In genomic region chr4:43031237-43031995, GRCm38 (mm10) we compare ENCODE assay signal across 8 mouse cellular contexts. TPM values are rescaled to one million over a fixed set of nuclear protein-coding genes. Genes with fewer than 3 reads are reported as not detected.
A peak's percentile ranks its signal among the peaks of the same experiment; 100 is the strongest.
DNase-seq lines count a peak whose midpoint lies in the region; ATAC-seq and TF ChIP-seq lines count a peak whose summit lies in the region.

Gene Stoml2, minus strand, starts transcription at chr4:43031710.

- peak; percentile 88 for TF ChIP-seq POLR2A in CH12.LX (IDR thresholded peaks at IDR 0.05; ENCODE audit: low read depth, low read length)
- peak; percentile 60 for TF ChIP-seq POLR2A in testis, adult 2 months (IDR thresholded peaks at IDR 0.05; ENCODE audit: control insufficient read depth, low read depth, low read length)

- H3K27ac ChIP-seq in CH12.LX (ENCODE audit: insufficient read depth, low read depth): peak within 1 kb of the TSS; percentile 7; the same call in 1 of the 2 replicates
- peak within 1 kb of the TSS; percentile 95 for H3K27ac ChIP-seq in forebrain, embryonic 12.5 days
- peak within 1 kb of the TSS; percentile 89 for H3K27ac ChIP-seq in heart, postnatal 0 days (ENCODE audit: low read depth)
- peak within 1 kb of the TSS; percentile 88 for H3K27ac ChIP-seq in liver, embryonic 16.5 days (ENCODE audit: low read length)
- H3K27ac ChIP-seq in neural tube, embryonic 13.5 days (replicated peaks): peak within 1 kb of the TSS; percentile 92
- peak within 1 kb of the TSS; percentile 85 for H3K27ac ChIP-seq in testis, adult 2 months (ENCODE audit: control insufficient read depth, insufficient read depth, low read depth, low read length)

- peak in 1 of 2 experiments; percentile 45; a peak in 2 of 4 replicates for TF ChIP-seq CTCF in CH12.LX (conservative IDR thresholded peaks at IDR 0.05 in 1 of 2, IDR thresholded peaks at IDR 0.05 in 1 of 2; ENCODE audit: low read depth in 2 of 2, low read length in 2 of 2)
- peak; percentile 42 for TF ChIP-seq CTCF in heart, postnatal 0 days (IDR thresholded peaks at IDR 0.05; ENCODE audit: low read depth)
- TF ChIP-seq CTCF in testis, adult 2 months (IDR thresholded peaks at IDR 0.05; ENCODE audit: control insufficient read depth, insufficient read depth, insufficient replicate concordance, low read depth, low read length): no peak

- peaks cover 11% of the 10 kb centered on the region for H3K79me2 ChIP-seq in CH12.LX (replicated peaks; ENCODE audit: control insufficient read depth, extremely low read depth, insufficient read depth, poor library complexity, severe bottlenecking)

- peak; percentile 95 for ATAC-seq in forebrain, embryonic 12.5 days (ENCODE audit: low FRiP score)
- ATAC-seq in heart, postnatal 0 days (ENCODE audit: insufficient read depth, low read depth): peak; percentile 98
- ATAC-seq in liver, embryonic 16.5 days (ENCODE audit: low read depth): peak; percentile 97
- peak; percentile 96 for ATAC-seq in neural tube, embryonic 13.5 days (ENCODE audit: low read depth)

- H3K4me1 ChIP-seq in CH12.LX (ENCODE audit: control insufficient read depth in 1 of 2, insufficient read depth in 2 of 2): peaks cover 5 to 25% of the 10 kb centered on the region in 2 experiments; a peak in 3 of 4 replicates
- peaks cover 29% of the 10 kb centered on the region for H3K4me1 ChIP-seq in forebrain, embryonic 12.5 days
- H3K4me1 ChIP-seq in heart, postnatal 0 days (ENCODE audit: control insufficient read depth, insufficient read depth): peaks cover 4% of the 10 kb centered on the region; the same call in 1 of the 2 replicates
- peaks cover 28% of the 10 kb centered on the region for H3K4me1 ChIP-seq in liver, embryonic 16.5 days (ENCODE audit: control insufficient read depth, low read depth, low read length)
- peaks cover 26% of the 10 kb centered on the region for H3K4me1 ChIP-seq in neural tube, embryonic 13.5 days (replicated peaks)
- peaks cover 4% of the 10 kb centered on the region; the same call in 1 of the 2 replicates for H3K4me1 ChIP-seq in testis, adult 2 months (ENCODE audit: control insufficient read depth, insufficient read depth, low read length)

- no peaks in the 10 kb centered on the region for H3K9me3 ChIP-seq in CH12.LX (replicated peaks; ENCODE audit: low read length)
- H3K9me3 ChIP-seq in forebrain, embryonic 12.5 days: no peaks in the 10 kb centered on the region
- H3K9me3 ChIP-seq in heart, postnatal 0 days (replicated peaks; ENCODE audit: control insufficient read depth, low read length): no peaks in the 10 kb centered on the region
- no peaks in the 10 kb centered on the region for H3K9me3 ChIP-seq in liver, embryonic 16.5 days (replicated peaks; ENCODE audit: control insufficient read depth, low read length)
- H3K9me3 ChIP-seq in neural tube, embryonic 13.5 days: no peaks in the 10 kb centered on the region

- H3K27me3 ChIP-seq in CH12.LX (replicated peaks): no peaks in the 10 kb centered on the region
- no peaks in the 10 kb centered on the region for H3K27me3 ChIP-seq in forebrain, embryonic 12.5 days
- H3K27me3 ChIP-seq in heart, postnatal 0 days (ENCODE audit: control insufficient read depth, insufficient read depth, low read length): no peaks in the 10 kb centered on the region
- H3K27me3 ChIP-seq in liver, embryonic 16.5 days (ENCODE audit: control insufficient read depth, insufficient read depth, low read depth, low read length): no peaks in the 10 kb centered on the region
- H3K27me3 ChIP-seq in neural tube, embryonic 13.5 days: no peaks in the 10 kb centered on the region
- H3K27me3 ChIP-seq in testis, adult 2 months (ENCODE audit: control insufficient read depth, insufficient read depth, low read length): no peaks in the 10 kb centered on the region

- no peak for TF ChIP-seq EP300 in CH12.LX (IDR thresholded peaks at IDR 0.05; ENCODE audit: low read length)
- no peak for TF ChIP-seq EP300 in heart, postnatal 0 days (IDR thresholded peaks at IDR 0.05; ENCODE audit: low read depth)

- H3K9ac ChIP-seq in CH12.LX (ENCODE audit: insufficient read depth, low read depth): peak within 1 kb of the TSS; percentile 95
- H3K9ac ChIP-seq in forebrain, embryonic 12.5 days: peak within 1 kb of the TSS; percentile 92
- peak within 1 kb of the TSS; percentile 94 for H3K9ac ChIP-seq in heart, postnatal 0 days (replicated peaks; ENCODE audit: low read depth, low read length)
- H3K9ac ChIP-seq in liver, embryonic 16.5 days (ENCODE audit: low read depth, low read length): peak within 1 kb of the TSS; percentile 96
- peak within 1 kb of the TSS; percentile 94 for H3K9ac ChIP-seq in neural tube, embryonic 13.5 days

- in situ Hi-C loops in CH12.LX (cut with MboI; ENCODE audit: low pct_ligation_motif_present, low pct_unique_long_range_greater_than_20kb, low sequenced_read_pairs): no loop called here

- no peak for TF ChIP-seq RAD21 in CH12.LX (IDR thresholded peaks at IDR 0.05; ENCODE audit: low read depth, low read length)

- H3K36me3 ChIP-seq in CH12.LX (replicated peaks in 1 of 2; ENCODE audit: control insufficient read depth in 1 of 2, insufficient read depth in 1 of 2, low read length in 1 of 2): peaks cover 26 to 75% of the 10 kb centered on the region in 2 experiments
- peaks cover 67% of the 10 kb centered on the region for H3K36me3 ChIP-seq in forebrain, embryonic 12.5 days (replicated peaks)
- peaks cover 58% of the 10 kb centered on the region for H3K36me3 ChIP-seq in heart, postnatal 0 days (replicated peaks; ENCODE audit: control insufficient read depth, insufficient read depth, low read length)
- peaks cover 54% of the 10 kb centered on the region for H3K36me3 ChIP-seq in liver, embryonic 16.5 days (ENCODE audit: control insufficient read depth, insufficient read depth)
- H3K36me3 ChIP-seq in neural tube, embryonic 13.5 days: peaks cover 75% of the 10 kb centered on the region
- H3K36me3 ChIP-seq in testis, adult 2 months (ENCODE audit: control insufficient read depth, insufficient read depth, low read length): no peaks in the 10 kb centered on the region

- peak within 1 kb of the TSS; percentile 58 for H3K4me2 ChIP-seq in CH12.LX (ENCODE audit: insufficient read depth, low read depth, poor library complexity, severe bottlenecking)
- peak within 1 kb of the TSS; percentile 76 for H3K4me2 ChIP-seq in forebrain, embryonic 12.5 days
- peak within 1 kb of the TSS; percentile 80 for H3K4me2 ChIP-seq in heart, postnatal 0 days (ENCODE audit: low read depth, low read length)
- peak within 1 kb of the TSS; percentile 93 for H3K4me2 ChIP-seq in liver, embryonic 16.5 days (ENCODE audit: low read depth, low read length)
- peak within 1 kb of the TSS; percentile 72 for H3K4me2 ChIP-seq in neural tube, embryonic 13.5 days

- WGBS in forebrain, embryonic 12.5 days: under 1% methylated on average over 38 of the region's 38 CpGs
- 1% methylated on average over 38 of the region's 38 CpGs for WGBS in heart, postnatal 0 days
- WGBS in liver, embryonic 16.5 days (ENCODE audit: insufficient replicate concordance): 1% methylated on average over 38 of the region's 38 CpGs
- under 1% methylated on average over 38 of the region's 38 CpGs for WGBS in neural tube, embryonic 13.5 days

- dilution Hi-C loops in CH12.LX (cut with MboI; ENCODE audit: extremely low pct_ligation_motif_present, extremely low pct_unique_long_range_greater_than_20kb, low sequenced_read_pairs): no loop called here

- peak; percentile 94 for DNase-seq in CH12.LX (ENCODE audit: extremely low read depth)
- peak; percentile 90 for DNase-seq in c-Kit-positive CD71-positive TER-119-negative erythroid progenitor cells, embryonic 14.5 days (ENCODE audit: low read depth)
- DNase-seq in heart, postnatal 0 days (ENCODE audit: low spot score): peak; percentile 97
- DNase-seq in kidney, postnatal 4 days: peak; percentile 96

- H3K4me3 ChIP-seq in CH12.LX (replicated peaks in 1 of 3; ENCODE audit: low read depth in 2 of 3, low read length in 2 of 3, poor library complexity in 1 of 3): peak within 1 kb of the TSS; percentile 72 to 92 (median 84)
- H3K4me3 ChIP-seq in forebrain, embryonic 12.5 days (replicated peaks): peak within 1 kb of the TSS; percentile 76
- peak within 1 kb of the TSS; percentile 89 for H3K4me3 ChIP-seq in heart, postnatal 0 days (ENCODE audit: low read depth, low read length)
- peak within 1 kb of the TSS; percentile 85 for H3K4me3 ChIP-seq in liver, embryonic 16.5 days (ENCODE audit: low read depth, low read length)
- H3K4me3 ChIP-seq in neural tube, embryonic 13.5 days: peak within 1 kb of the TSS; percentile 82
- peak within 1 kb of the TSS; percentile 87 for H3K4me3 ChIP-seq in testis, adult 2 months (ENCODE audit: control insufficient read depth, low read depth, low read length)

TF ChIP-seq in CH12.LX, 34 proteins besides CTCF, POLR2A, EP300 and RAD21 (continues in another document):
- TF ChIP-seq CHD2 (IDR thresholded peaks at IDR 0.05; ENCODE audit: low read length) (no peak), SMC3 (IDR thresholded peaks at IDR 0.05; ENCODE audit: low read depth, low read length) (no peak), TCF12 (IDR thresholded peaks at IDR 0.05; ENCODE audit: low read depth, low read length) (peak; percentile 83), NELFE (IDR thresholded peaks at IDR 0.05; ENCODE audit: low read depth, low read length) (peak; percentile 76), IRF4 (IDR thresholded peaks at IDR 0.05; ENCODE audit: low read depth, low read length) (peak; percentile 59; the same call in 1 of the 2 replicates), MYC (IDR thresholded peaks at IDR 0.05; ENCODE audit: low read depth, low read length) (peak; percentile 35; the same call in 1 of the 2 replicates), ELF1 (IDR thresholded peaks at IDR 0.05; ENCODE audit: low read depth, low read length) (peak; percentile 78), SIN3A (IDR thresholded peaks at IDR 0.05; ENCODE audit: low read length) (peak; percentile 93), ZNF384 (IDR thresholded peaks at IDR 0.05; ENCODE audit: low read depth, low read length) (no peak), GABPA (IDR thresholded peaks at IDR 0.05; ENCODE audit: insufficient replicate concordance, low read depth, low read length) (peak; percentile 75; the same call in 1 of the 2 replicates), HCFC1 (IDR thresholded peaks at IDR 0.05; ENCODE audit: low read depth, low read length) (peak; percentile 94), MAZ (IDR thresholded peaks at IDR 0.05; ENCODE audit: low read depth, low read length) (peak; percentile 69; the same call in 1 of the 2 replicates), MXI1 (IDR thresholded peaks at IDR 0.05; ENCODE audit: low read depth, low read length) (peak; percentile 64)

RNA-seq across cellular contexts. Expression of gene Stoml2, which starts in this region (rescaled TPM):
- total RNA-seq in CH12.LX (2012; rRNA removed) (293 and 320 TPM in 2 replicates), CH12.LX (2014; rRNA removed) (296 and 338 TPM in 2 replicates)
- polyA plus RNA-seq in CH12.LX (2012; ENCODE audit: insufficient read length, low read depth): 330 and 338 TPM in 2 replicates
- 308 and 324 TPM in 2 replicates for polyA plus RNA-seq in forebrain, embryonic 12.5 days (2016; fragmentation: Nextera tagmentation; extraction: Ambion mirVana)
- 77.9 and 130 TPM in 2 replicates for total RNA-seq in heart, postnatal 0 days (2014; rRNA removed; ENCODE audit: low replicate concordance)
- 171 and 174 TPM in 2 replicates for polyA plus RNA-seq in heart, postnatal 0 days (2015; fragmentation: Nextera tagmentation; extraction: Ambion mirVana)
- polyA plus RNA-seq in liver, embryonic 16.5 days (2015; fragmentation: Nextera tagmentation; extraction: Ambion mirVana): 176 and 193 TPM in 2 replicates
- polyA plus RNA-seq in neural tube, embryonic 13.5 days (2015; fragmentation: Nextera tagmentation; extraction: Ambion mirVana): 224 and 235 TPM in 2 replicates
- 19.8 and 22.7 TPM in 2 replicates for polyA plus RNA-seq in testis, adult 2 months (2012; rRNA removed)

Comparison
In these comparisons a context has a peak if more than half of its experiments do, and no peak if none do; other contexts are left out.
1. Peak in every context shown above with its lines: DNase-seq, ATAC-seq, H3K4me3 ChIP-seq and H3K27ac ChIP-seq.
2. H3K27ac ChIP-seq: peak in every context shown above with its lines; median percentile 95 in forebrain, embryonic 12.5 days; 92 in neural tube, embryonic 13.5 days; 89 in heart, postnatal 0 days; 88 in liver, embryonic 16.5 days; 85 in testis, adult 2 months; 7 in CH12.LX.